Mouse (Mus musculus) T-cell, adult 2 months (primary cell): ENCODE measurements at regions not wholly inside any gene's neighbourhood (a gene's known extent, or its start where the extent isn't known, plus 50 kb on each side); places are given as distances from the start of the nearest gene placed in this dataset.
"Not testable (repeated sequence)": the region's sequence is repeated elsewhere in the genome, so short reads cannot be mapped to it uniquely, and the experiment has no call there.

Experiments
- DNase-seq: peaks from one replicate; pipeline ENCODE4 v3.0.0; 2022; ENCODE audit warnings: low spot score

DNA sequence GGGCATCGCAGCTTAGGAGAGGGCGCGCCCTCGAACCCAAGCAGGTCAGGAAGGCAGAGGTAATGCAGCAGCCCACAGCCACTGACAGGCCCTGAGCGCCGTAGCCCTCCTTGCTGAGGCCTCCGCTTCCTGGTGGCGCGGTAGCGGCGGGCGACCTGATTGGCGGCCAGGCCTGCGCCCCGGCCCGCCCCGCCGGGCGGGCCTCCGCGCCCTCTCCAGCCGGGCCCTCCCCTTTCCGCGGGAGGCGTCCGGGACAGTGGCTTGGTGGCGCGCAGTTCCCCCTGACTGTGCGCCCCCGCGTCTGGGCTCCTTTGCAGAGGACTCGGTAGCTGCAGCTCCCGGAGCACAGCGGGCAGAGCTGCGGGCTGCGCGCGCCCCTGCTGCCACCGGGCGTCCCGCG, 242.1 kb downstream of the Gm21863 start:
- not testable (repeated sequence) for DNase-seq

- not testable (repeated sequence) for DNase-seq
Observed at GRCm38 (mm10) chr12:20196905-20197304, 242.6 kb downstream of the Gm21863 start.

- DNase-seq, result not testable (repeated sequence)
Observed at GRCm38 (mm10) chr12:20223921-20224320, 269.6 kb downstream of the Gm21863 start.

- not testable (repeated sequence) for DNase-seq
Observed at GRCm38 (mm10) chr12:20226831-20227230, 272.5 kb downstream of the Gm21863 start.

GRCm38 (mm10) chr12:20227427-20228160, 273.3 kb downstream of the Gm21863 start:
- DNase-seq, result not testable (repeated sequence)

DNA sequence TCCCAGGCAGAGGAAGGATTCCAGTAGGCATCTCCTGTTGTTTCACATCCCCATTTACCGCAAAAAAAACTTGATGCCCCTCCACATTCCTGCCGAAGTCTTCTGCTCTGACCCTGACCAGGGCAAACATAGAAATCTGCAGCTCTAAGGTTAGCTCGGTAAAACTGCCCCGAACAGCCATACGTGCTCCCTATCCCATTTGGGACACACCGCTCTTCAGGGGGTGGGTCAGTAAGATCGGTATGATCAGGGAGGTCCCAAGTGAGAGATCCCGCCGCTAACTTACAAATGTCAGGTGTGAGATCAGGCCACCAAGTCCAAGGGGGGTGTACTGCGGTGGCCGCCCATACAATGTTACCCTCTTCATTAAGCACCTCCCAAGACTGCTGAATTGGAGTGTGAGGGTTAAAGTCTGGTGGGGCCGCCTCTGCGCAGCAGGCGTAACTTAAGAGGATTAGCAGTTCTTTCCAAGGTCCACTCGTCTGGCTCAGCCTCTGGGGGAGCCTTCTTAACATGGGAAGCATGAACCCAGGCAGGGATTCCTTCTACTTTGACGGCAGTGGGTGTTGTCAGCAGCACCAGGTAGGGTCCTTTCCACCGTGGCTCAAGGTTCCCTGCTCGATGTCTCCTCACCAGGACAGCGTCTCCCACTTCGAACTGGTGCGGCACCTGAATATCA, 274.2 kb downstream of the Gm21863 start:
- DNase-seq, result not testable (repeated sequence)

DNA sequence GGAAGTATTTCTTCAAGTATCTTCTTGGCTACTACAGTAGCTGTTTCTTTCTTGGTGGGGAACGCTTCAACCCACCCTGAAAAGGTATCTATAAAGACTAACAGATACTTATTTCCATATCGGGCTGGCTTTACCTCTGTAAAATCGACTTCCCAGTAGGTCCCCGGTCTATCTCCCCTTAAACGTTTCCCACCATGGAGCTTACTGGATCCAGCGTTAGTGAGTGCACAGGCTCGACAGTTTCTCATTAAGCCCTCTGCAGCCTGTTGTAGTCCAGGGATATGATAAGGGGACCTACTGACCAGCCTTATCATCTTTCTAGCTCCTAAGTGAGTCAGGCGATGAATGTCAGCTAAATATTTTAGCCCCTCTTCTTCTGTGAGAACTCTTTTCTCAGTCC, 275.1 kb downstream of the Gm21863 start:
- DNase-seq, result not testable (repeated sequence)

GRCm38 (mm10) chr12:20230141-20230892, 276.0 kb downstream of the Gm21863 start:
- no peak for DNase-seq

GRCm38 (mm10) chr12:20230893-20231235, 276.6 kb downstream of the Gm21863 start:
- DNase-seq, result no peak

- DNase-seq, result peak; percentile 3
Observed at GRCm38 (mm10) chr12:20231528-20231927, 277.2 kb downstream of the Gm21863 start.

GRCm38 (mm10) chr12:20231986-20232541, 277.8 kb downstream of the Gm21863 start:
- no peak for DNase-seq

DNA sequence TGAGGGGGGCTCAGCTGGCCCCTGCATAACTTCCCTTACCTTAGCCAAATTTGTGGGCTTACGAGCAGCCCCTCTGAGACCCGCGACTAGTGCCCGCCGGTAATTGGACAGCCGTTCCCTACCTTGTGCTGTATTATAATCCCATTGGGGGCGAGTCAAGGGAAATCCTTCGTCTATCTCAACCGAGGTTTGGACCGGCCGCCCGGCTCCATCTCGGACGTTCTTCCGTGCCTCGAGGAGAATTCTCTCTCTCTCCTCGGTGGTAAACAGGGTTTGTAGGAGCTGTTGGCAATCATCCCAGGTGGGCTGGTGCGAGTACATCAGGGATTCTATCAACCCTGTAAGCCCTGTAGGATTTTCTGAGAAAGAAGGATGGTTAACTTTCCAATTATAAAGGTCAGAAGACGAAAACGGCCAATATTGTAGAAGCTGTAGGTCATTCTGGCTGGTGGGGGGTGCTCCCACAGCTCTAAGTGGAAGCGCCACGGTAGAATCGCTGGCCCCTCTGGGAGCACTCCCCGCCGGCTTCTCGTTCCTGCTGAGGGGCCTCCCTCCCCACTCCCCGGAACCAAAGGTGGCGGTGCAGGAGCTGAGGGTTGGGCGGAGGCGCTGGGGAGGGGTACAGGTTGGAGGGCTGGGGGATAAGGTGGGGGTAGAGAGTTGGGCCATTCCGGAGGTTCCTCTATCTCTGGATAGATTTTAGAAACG, 278.6 kb downstream of the Gm21863 start:
- DNase-seq, result peak; percentile 2

- no peak for DNase-seq
Observed at GRCm38 (mm10) chr12:20233454-20233831, 279.1 kb downstream of the Gm21863 start.

- peak; percentile 1 for DNase-seq
Observed at GRCm38 (mm10) chr12:20233871-20234307, 279.6 kb downstream of the Gm21863 start.
